Mouse (Mus musculus) stomach, postnatal 0 days (tissue): Measurements from ENCODE around the gene Nkapd1.

Experiments
- CTCF ChIP-seq: IDR thresholded peaks from 2 replicates; pipeline ENCODE4 v1.5.1; 2016; ENCODE audit warnings: antibody characterized with exemption, low read depth, mild to moderate bottlenecking, moderate library complexity
- EP300 ChIP-seq: optimal IDR thresholded peaks from 2 replicates; pipeline ENCODE3; 2016; ENCODE audit warnings: antibody characterized with exemption

DNA sequence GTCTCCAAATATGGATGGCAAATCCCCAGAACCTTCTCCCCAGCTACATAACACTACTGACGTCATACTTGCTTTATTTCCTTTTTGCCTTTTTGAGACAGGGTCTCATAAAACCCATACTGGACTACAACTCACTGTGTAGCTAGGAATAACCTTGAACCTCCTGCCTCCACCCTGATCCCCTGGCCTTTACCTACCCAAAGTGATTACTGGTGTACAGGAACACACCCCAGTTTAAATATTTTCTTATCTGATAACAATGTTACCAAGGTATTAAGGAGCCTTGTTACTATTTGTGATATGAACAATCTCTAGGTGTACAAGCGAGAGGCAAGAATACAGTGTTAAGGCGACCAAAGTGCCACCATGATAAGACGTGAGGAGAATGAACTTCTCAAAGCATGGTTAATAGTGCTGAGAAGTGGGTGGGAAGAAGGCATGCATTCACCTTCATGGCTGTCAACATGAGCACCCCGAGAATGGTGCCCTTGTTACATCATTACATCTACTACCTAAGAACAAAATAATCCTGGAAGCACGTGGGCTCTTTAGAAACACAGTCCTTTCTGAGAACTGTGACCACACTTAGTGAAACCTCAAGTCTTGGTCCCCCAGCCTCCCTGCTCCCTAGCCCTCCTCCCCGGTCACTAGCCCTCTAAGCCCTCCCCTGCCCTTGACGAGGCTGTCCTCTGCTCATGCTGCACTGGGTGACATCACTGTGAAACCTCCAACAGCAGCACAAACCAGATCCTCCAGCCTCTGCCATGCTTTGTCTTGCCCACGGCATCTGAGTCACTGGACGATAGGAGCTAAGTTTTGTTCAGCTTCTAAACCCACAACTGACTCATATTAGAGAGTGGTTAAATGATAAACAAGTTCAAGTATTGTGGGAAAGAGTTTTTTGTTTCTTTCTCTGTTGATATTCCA is 47.4 kb downstream of the Nkapd1 start:
- TF ChIP-seq CTCF = no peak
- no peak for TF ChIP-seq EP300
